Comparison of ENCODE assay signal across 12 mouse cellular contexts in the genomic region with DNA sequence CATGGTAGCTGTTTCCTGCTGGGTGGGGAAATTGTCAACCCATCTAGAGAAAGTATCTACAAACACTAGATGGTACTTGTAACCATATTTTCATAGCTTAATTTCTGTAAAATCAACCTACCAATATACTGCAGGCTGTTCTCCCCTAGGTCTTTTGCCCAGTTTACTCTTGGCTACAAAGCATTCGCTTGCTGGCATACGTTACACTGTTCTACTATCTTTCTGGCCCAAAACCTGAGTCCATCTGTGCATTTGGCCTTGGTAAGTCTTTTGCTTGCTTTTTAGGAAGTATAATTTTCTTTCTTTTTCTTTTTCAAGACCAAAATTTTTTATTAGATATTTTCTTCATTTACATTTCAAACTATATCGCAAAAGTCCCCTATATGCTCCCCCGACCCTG.
"Had no signal": no experiment of that assay in that cellular context is flagged by ENCODE, and none has a peak within 500 bp of the region (broad histone marks: within the 10 kb centered on the region; RNA-seq: fewer than 3 reads in every experiment).

No protein-coding gene starts in this region.

- DNase-seq: gastrocnemius, postnatal 25 days; heart, adult 2 months; heart, postnatal 14 days; heart, postnatal 4 days; kidney, adult 18-20 months; kidney, adult 8-10 months; kidney, postnatal 10 days; kidney, postnatal 25 days; kidney, postnatal 4 days; liver; liver, embryonic 13.5 days; liver, postnatal 0 days had no signal
